Mouse (Mus musculus) neural tube, embryonic 14.5 days (tissue): ENCODE data around the gene Tsen2. TPM values are rescaled to one million over a fixed set of nuclear protein-coding genes. Genes with fewer than 3 reads are reported as not detected.

Source experiments
- ATAC-seq: fragments of 200-750 bp; cut with Nextera tagmentation; 2 replicates; pipeline ENCODE4 v1.8.0; 2017; ENCODE audit warnings: low read depth, mild to moderate bottlenecking, moderate TSS enrichment, moderate library complexity
- H3K27ac ChIP-seq: fragments of 300-500 bp; sonication (generic); 2 replicates; pipeline ENCODE4 v1.5.1; 2014; ENCODE audit warnings: low read depth, mild to moderate bottlenecking, control low read depth, low read length, moderate library complexity, mixed read lengths
- H3K27me3 ChIP-seq: fragments of 300-500 bp; sonication (generic); 2 replicates; pipeline ENCODE4 v1.6.1; 2014; ENCODE audit warnings: low read length; ENCODE audit not compliant: control insufficient read depth, insufficient read depth
- H3K36me3 ChIP-seq: fragments of 300-500 bp; sonication (generic); 2 replicates; pipeline ENCODE4 v1.6.1; 2014; ENCODE audit warnings: low read length, mixed read lengths; ENCODE audit not compliant: control insufficient read depth, insufficient read depth
- H3K4me1 ChIP-seq: fragments of 300-500 bp; sonication (generic); 2 replicates; pipeline ENCODE4 v1.6.1; 2014; ENCODE audit warnings: low read length; ENCODE audit not compliant: control insufficient read depth, insufficient read depth
- H3K4me2 ChIP-seq: fragments of 300-500 bp; sonication (generic); 2 replicates; pipeline ENCODE4 v1.6.1; 2014; ENCODE audit warnings: mild to moderate bottlenecking, low read depth, low read length, control low read depth
- H3K4me3 ChIP-seq: fragments of 300-500 bp; sonication (generic); 2 replicates; pipeline ENCODE4 v1.5.1; 2014; ENCODE audit warnings: low read depth, low read length, control low read depth, mixed read lengths
- H3K9ac ChIP-seq: fragments of 300-500 bp; sonication (generic); replicated peaks from 2 replicates; pipeline ENCODE4 v1.6.1; 2014; ENCODE audit warnings: low read depth, mild to moderate bottlenecking, control low read depth, low read length, mixed read lengths
- H3K9me3 ChIP-seq: fragments of 300-500 bp; sonication (generic); 2 replicates; pipeline ENCODE4 v1.6.1; 2016; ENCODE audit warnings: low read length; ENCODE audit not compliant: control insufficient read depth
- WGBS: fragments of 180-500 bp; shearing (Covaris S2); extraction: QIAGEN DNeasy Blood & Tissue Kit; methylation state at CpG from one replicate; pipeline ENCODE4 v1.1.7; 2014; 5-methylcytosine and 5-hydroxymethylcytosine counted together
- polyA plus RNA-seq: library from polyadenylated mRNA; unstranded; fragments of >200 nt; fragmentation: Nextera tagmentation; extraction: Ambion mirVana; gene quantifications from 2 replicates; pipeline ENCODE4 v1.2.1, GENCODE M21; 2014

The Tsen2 gene
- polyA plus RNA-seq, 1 experiment from 2014 or later = 40.4 TPM

- H3K4me2 ChIP-seq = no peak overlapping the region
- H3K9me3 ChIP-seq = no peaks in the 10 kb centered on the region
- H3K27me3 ChIP-seq = no peaks in the 10 kb centered on the region
- H3K4me1 ChIP-seq = no peaks in the 10 kb centered on the region
- ATAC-seq = no peak
- H3K4me3 ChIP-seq = no peak overlapping the region
- H3K9ac ChIP-seq = no peak overlapping the region
- peaks cover 19% of the 10 kb centered on the region for H3K36me3 ChIP-seq
- WGBS = 95% methylated on average over 2 of the region's 2 CpGs
- no peak overlapping the region for H3K27ac ChIP-seq
Measured at GRCm38 (mm10) chr6:115558176-115558575, 13.7 kb downstream of the Tsen2 start.

DNA sequence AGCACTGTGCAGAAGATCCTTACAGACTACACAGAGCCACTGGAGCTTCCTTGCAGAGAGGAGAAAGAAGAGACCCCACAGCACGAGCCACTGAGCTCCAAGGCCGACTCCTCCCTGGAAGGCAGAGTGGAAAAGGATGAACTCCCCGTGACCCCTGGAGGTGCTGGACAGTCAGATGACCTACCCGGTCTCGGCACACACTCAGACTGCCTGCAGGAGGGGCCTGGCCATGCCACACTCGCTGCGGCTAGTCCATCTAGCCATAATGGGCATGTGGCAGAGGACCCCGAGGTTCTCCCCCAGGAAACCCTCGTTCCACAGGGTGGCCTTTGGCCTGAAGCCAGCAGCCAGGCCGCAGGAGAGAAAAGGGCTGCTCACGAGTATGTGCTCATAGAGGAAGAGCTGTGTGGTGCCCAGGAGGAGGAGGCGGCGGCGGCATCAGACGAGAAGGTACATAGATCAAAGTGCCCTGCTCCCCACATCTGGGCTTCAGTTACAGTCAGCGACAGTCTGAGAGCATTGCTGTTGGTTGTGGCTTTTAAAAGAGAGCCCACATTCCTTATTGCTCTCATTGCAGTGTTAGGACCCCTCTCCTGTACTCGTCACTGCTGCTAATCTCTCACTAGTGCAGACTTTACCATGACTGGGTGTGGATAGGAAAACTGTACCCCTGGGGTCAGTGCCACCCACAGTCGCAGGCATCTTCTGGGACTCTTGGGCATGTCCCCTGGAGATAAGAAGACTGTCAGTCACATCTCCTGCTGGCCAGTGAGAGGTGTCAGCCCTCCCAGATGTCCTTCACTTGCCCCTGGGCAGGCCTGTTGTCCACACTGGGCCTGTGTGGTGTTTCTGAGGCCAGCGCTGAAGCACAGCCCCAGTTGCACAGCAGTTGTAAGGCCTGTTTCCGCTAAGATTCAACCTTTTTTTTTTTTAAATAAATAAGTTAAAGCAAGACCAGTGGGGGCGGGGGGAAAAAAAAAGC lies 15.5 kb downstream of the Tsen2 start:
- ATAC-seq = no peak
- Histone ChIP-seq H3K27me3 (no peaks in the 10 kb centered on the region), H3K9me3 (no peaks in the 10 kb centered on the region), H3K27ac (no peak overlapping the region), H3K4me2 (no peak overlapping the region), H3K4me3 (no peak overlapping the region), H3K36me3 (peaks cover 25% of the 10 kb centered on the region), H3K9ac (no peak overlapping the region), H3K4me1 (no peaks in the 10 kb centered on the region)
- 77% methylated on average over 21 of the region's 21 CpGs for WGBS

DNA sequence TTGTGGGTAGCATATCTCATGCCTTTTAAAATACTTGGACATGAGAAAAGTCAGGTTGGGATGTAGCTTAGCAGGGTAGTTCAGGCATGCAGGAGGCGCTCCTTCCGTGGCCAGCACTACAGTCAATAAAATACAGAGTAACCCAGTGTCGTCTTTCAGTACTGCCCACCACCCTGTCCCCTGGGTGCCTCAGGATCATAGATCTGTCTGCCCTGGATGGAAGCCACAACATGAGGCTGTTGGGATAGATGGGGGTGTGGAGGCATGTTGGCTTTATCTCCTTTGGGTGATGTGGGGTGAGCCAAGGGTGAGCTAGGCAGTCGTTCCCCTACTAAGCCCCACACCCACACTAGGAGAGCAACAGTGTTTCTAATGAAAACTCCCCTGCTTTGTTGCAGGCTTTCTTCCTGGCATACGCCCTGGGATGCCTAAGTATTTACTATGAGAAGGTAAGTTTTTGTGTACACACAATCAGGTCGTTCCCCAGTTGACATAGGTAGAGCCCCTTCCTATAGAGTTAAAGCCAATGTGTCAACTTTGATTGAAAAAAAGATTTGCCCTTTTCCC lies 21.1 kb downstream of the Tsen2 start:
- H3K4me2 ChIP-seq = no peak overlapping the region
- no peak for ATAC-seq
- H3K9ac ChIP-seq = no peak overlapping the region
- H3K4me3 ChIP-seq = no peak overlapping the region
- 91% methylated on average over 6 of the region's 6 CpGs for WGBS
- peaks cover 37% of the 10 kb centered on the region for H3K36me3 ChIP-seq
- H3K27ac ChIP-seq = no peak overlapping the region
- no peaks in the 10 kb centered on the region for H3K4me1 ChIP-seq
- no peaks in the 10 kb centered on the region for H3K9me3 ChIP-seq
- no peaks in the 10 kb centered on the region for H3K27me3 ChIP-seq

DNA sequence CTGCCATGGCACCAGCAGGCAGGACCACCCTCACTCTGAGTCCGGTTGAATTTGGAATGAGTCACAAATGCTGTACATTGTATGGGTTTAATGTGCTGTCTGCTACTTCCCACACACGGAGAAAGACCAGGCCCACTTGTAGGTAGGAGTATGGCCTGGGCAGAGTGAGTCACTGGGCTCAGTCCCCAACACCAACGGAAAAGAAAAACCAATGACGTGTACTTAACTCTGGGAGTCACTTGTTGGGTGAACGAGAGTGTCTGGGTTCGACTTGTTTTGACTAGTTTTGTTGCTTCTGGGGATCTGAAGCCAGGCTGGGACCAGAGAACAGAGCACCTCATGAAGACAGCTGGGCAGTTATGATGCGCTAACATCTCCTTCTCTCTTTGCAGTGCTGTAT lies 29.7 kb downstream of the Tsen2 start:
- no peak overlapping the region for H3K9ac ChIP-seq
- no peaks in the 10 kb centered on the region for H3K27me3 ChIP-seq
- H3K4me1 ChIP-seq = no peaks in the 10 kb centered on the region
- H3K4me3 ChIP-seq = no peak overlapping the region
- peaks cover 45% of the 10 kb centered on the region for H3K36me3 ChIP-seq
- WGBS = 92% methylated on average over 7 of the region's 7 CpGs
- no peak overlapping the region for H3K27ac ChIP-seq
- H3K9me3 ChIP-seq = no peaks in the 10 kb centered on the region
- ATAC-seq = no peak
- no peak overlapping the region for H3K4me2 ChIP-seq

DNA sequence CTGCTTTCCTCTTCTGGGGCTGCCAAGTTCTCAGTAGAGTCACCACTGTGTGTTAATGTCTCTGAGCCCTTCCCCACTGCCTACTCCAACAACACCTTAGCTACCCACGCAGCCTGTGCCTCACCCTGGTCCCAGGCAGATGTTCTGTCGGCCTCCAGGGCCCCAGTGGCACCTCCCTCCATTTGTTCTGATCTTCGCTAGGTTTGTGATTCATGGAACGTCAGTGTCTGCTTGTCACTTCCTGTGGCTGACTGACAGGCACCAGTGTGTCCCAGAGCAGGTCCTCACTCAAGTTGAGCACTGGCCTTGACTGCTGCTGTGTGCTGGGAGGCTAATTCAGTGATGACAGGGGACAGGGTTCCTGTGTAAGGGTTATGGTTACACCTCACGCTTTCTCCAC lies 32.9 kb downstream of the Tsen2 start:
- H3K27ac ChIP-seq = no peak overlapping the region
- WGBS = 87% methylated on average over 5 of the region's 5 CpGs
- no peaks in the 10 kb centered on the region for H3K9me3 ChIP-seq
- ATAC-seq = no peak
- H3K9ac ChIP-seq = no peak overlapping the region
- H3K27me3 ChIP-seq = no peaks in the 10 kb centered on the region
- H3K4me2 ChIP-seq = no peak overlapping the region
- H3K36me3 ChIP-seq = peaks cover 31% of the 10 kb centered on the region
- no peak overlapping the region for H3K4me3 ChIP-seq
- H3K4me1 ChIP-seq = no peaks in the 10 kb centered on the region

DNA sequence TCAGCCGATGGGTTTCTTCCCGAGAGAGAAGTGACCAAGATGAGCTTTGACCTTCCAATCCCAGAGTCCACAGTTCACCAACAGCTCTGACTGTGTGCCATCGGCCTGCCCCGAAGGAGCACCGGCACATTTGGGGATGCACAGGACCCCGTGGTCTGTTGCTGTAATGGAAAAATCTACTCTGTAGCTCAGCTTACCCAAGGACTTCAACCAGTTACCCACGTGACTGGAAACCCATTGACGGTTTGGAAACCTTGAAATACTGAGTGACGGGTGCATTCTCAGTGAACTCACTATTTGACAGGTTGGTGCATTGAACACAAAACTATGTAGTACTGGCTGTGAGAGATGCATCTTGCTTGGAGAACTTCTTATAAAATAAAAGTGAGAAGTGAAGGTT lies 33.5 kb downstream of the Tsen2 start:
- H3K4me3 ChIP-seq = no peak overlapping the region
- H3K27ac ChIP-seq = no peak overlapping the region
- 94% methylated on average over 9 of the region's 9 CpGs for WGBS
- ATAC-seq = no peak
- no peak overlapping the region for H3K4me2 ChIP-seq
- H3K36me3 ChIP-seq = peaks cover 30% of the 10 kb centered on the region
- H3K4me1 ChIP-seq = no peaks in the 10 kb centered on the region
- no peaks in the 10 kb centered on the region for H3K9me3 ChIP-seq
- no peaks in the 10 kb centered on the region for H3K27me3 ChIP-seq
- no peak overlapping the region for H3K9ac ChIP-seq

GRCm38 (mm10) chr6:115580810-115581209 lies 36.3 kb downstream of the Tsen2 start:
- Histone ChIP-seq H3K9ac (no peak overlapping the region), H3K4me3 (no peak overlapping the region), H3K4me1 (no peaks in the 10 kb centered on the region), H3K9me3 (no peaks in the 10 kb centered on the region), H3K4me2 (no peak overlapping the region), H3K27ac (no peak overlapping the region), H3K36me3 (peaks cover 28% of the 10 kb centered on the region), H3K27me3 (no peaks in the 10 kb centered on the region)
- 93% methylated on average over 3 of the region's 3 CpGs for WGBS
- no peak for ATAC-seq

GRCm38 (mm10) chr6:115582328-115583115 lies 38.1 kb downstream of the Tsen2 start:
- Histone ChIP-seq H3K4me3 (no peak overlapping the region), H3K9ac (no peak overlapping the region), H3K36me3 (peaks cover 11% of the 10 kb centered on the region), H3K27me3 (no peaks in the 10 kb centered on the region), H3K4me1 (no peaks in the 10 kb centered on the region), H3K9me3 (no peaks in the 10 kb centered on the region), H3K27ac (no peak overlapping the region), H3K4me2 (no peak overlapping the region)
- WGBS = 79% methylated on average over 10 of the region's 10 CpGs
- ATAC-seq = no peak
